Mouse (Mus musculus) liver, embryonic 11.5 days (tissue): ENCODE results near the gene Fbln2. TPM values are rescaled to one million over a fixed set of nuclear protein-coding genes. Genes with fewer than 3 reads are reported as not detected.
A peak's percentile ranks its signal among the peaks of the same experiment; 100 is the strongest.

Experiments used
- ATAC-seq: fragments of 200-750 bp; cut with Nextera tagmentation; replicated peaks from 2 replicates; pipeline ENCODE4 v1.8.0; 2017; ENCODE audit warnings: moderate number of reproducible peaks, mild to moderate bottlenecking, moderate TSS enrichment, moderate library complexity; ENCODE audit not compliant: low FRiP score
- DNase-seq: peaks from one replicate; pipeline ENCODE4 v3.0.0-alpha.2; 2017; ENCODE audit warnings: low spot score
- H3K27ac ChIP-seq: fragments of 300-500 bp; sonication (generic); 2 replicates; pipeline ENCODE4 v1.5.1; 2014; ENCODE audit warnings: mild to moderate bottlenecking, low read depth, low read length, control low read depth
- H3K27me3 ChIP-seq: fragments of 300-500 bp; sonication (generic); replicated peaks from 2 replicates; pipeline ENCODE4 v1.6.1; 2014; ENCODE audit warnings: low read length, mixed read lengths; ENCODE audit not compliant: control insufficient read depth, insufficient read depth
- H3K36me3 ChIP-seq: fragments of 300-500 bp; sonication (generic); 2 replicates; pipeline ENCODE4 v1.6.1; 2014; ENCODE audit warnings: mild to moderate bottlenecking, low read length, moderate library complexity, mixed read lengths; ENCODE audit not compliant: control insufficient read depth, insufficient read depth
- H3K4me1 ChIP-seq: fragments of 300-500 bp; sonication (generic); replicated peaks from 2 replicates; pipeline ENCODE4 v1.6.1; 2014; ENCODE audit warnings: low read length, mixed read lengths; ENCODE audit not compliant: control insufficient read depth, insufficient read depth
- H3K4me2 ChIP-seq: fragments of 300-500 bp; sonication (generic); 2 replicates; pipeline ENCODE4 v1.6.1; 2014; ENCODE audit warnings: mild to moderate bottlenecking, control low read depth, moderate library complexity
- H3K4me3 ChIP-seq: fragments of 300-500 bp; sonication (generic); 2 replicates; pipeline ENCODE4 v1.5.1; 2014; ENCODE audit warnings: low read depth, low read length, control low read depth
- H3K9ac ChIP-seq: fragments of 300-500 bp; sonication (generic); 2 replicates; pipeline ENCODE4 v1.6.1; 2014; ENCODE audit warnings: low read depth, low read length, control low read depth
- H3K9me3 ChIP-seq: fragments of 300-500 bp; sonication (generic); 2 replicates; pipeline ENCODE4 v1.6.1; 2016; ENCODE audit warnings: low read length, inconsistent platforms, mixed read lengths; ENCODE audit not compliant: control insufficient read depth
- WGBS: fragments of 180-500 bp; shearing (Covaris S2); extraction: QIAGEN DNeasy Blood & Tissue Kit; methylation state at CpG from one replicate; pipeline ENCODE4 v1.1.7; 2014; 5-methylcytosine and 5-hydroxymethylcytosine counted together
- polyA plus RNA-seq: library from polyadenylated mRNA; unstranded; fragments of >200 nt; fragmentation: Nextera tagmentation; extraction: Ambion mirVana; gene quantifications from 2 replicates; pipeline ENCODE4 v1.2.1, GENCODE M21; 2014

The Fbln2 gene
- polyA plus RNA-seq, 1 experiment from 2014 or later, result 33.3 TPM

DNA sequence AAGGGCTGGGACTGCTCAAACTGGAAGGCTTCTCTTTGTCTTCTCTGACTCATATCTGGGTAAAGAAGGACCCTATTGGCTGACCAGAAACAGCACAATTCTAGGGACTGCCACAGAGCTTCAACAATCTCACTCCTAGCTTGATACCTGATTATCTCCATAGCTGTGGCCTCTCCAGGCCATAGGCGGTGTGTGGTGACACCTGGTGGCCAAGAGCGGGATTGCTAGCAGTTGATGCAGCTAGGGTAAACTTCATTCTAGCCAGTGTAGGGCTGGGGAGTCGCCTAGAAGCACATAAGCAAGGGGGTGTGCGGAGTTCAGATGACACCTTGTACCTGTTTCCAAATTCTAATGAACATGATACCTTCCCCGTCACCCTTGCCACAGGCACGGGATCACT, 69.0 kb downstream of the Fbln2 start:
- ATAC-seq (peak; percentile 60), DNase-seq (peak; percentile 81)
- no peaks in the 10 kb centered on the region for H3K9me3 ChIP-seq
- no peak overlapping the region for H3K4me3 ChIP-seq
- H3K4me1 ChIP-seq, result no peaks in the 10 kb centered on the region
- no peaks in the 10 kb centered on the region for H3K36me3 ChIP-seq
- H3K9ac ChIP-seq, result no peak overlapping the region
- peaks cover 44% of the 10 kb centered on the region for H3K27me3 ChIP-seq
- H3K27ac ChIP-seq, result no peak overlapping the region
- no peak overlapping the region for H3K4me2 ChIP-seq
- WGBS, result 6% methylated on average over 6 of the region's 6 CpGs

GRCm38 (mm10) chr6:91281747-91282146, 69.5 kb downstream of the Fbln2 start:
- Histone ChIP-seq H3K27me3 (peaks cover 49% of the 10 kb centered on the region), H3K4me1 (no peaks in the 10 kb centered on the region), H3K4me2 (no peak overlapping the region), H3K9me3 (no peaks in the 10 kb centered on the region), H3K4me3 (no peak overlapping the region), H3K27ac (no peak overlapping the region), H3K36me3 (no peaks in the 10 kb centered on the region), H3K9ac (no peak overlapping the region)
- 57% methylated on average over 5 of the region's 5 CpGs for WGBS
- DNase-seq (no peak), ATAC-seq (no peak)

DNA sequence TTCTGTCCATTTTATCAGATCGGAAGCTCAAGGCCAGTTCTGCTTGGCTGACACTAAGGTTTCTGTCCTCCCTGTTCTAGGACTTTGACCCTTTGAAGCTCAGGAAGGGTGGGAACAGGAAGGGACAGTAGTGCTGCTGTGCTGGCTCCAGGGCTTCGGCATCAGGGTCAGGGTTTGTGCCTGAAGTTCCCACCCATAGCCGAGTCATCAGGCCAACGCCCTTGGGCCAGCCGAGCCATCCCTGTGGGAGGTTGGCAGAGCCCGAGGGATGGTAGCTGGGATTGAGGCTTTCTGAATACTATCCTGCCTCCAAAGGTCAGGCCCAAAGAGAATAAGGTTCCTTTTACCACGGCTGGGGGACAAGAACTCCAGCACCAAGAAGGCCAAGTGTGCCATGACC, 70.8 kb downstream of the Fbln2 start:
- Histone ChIP-seq H3K9ac (no peak overlapping the region), H3K27ac (no peak overlapping the region), H3K36me3 (no peaks in the 10 kb centered on the region), H3K27me3 (peaks cover 62% of the 10 kb centered on the region), H3K9me3 (no peaks in the 10 kb centered on the region), H3K4me3 (no peak overlapping the region), H3K4me1 (no peaks in the 10 kb centered on the region), H3K4me2 (no peak overlapping the region)
- 66% methylated on average over 7 of the region's 7 CpGs for WGBS
- DNase-seq, result no peak
- ATAC-seq, result no peak

DNA sequence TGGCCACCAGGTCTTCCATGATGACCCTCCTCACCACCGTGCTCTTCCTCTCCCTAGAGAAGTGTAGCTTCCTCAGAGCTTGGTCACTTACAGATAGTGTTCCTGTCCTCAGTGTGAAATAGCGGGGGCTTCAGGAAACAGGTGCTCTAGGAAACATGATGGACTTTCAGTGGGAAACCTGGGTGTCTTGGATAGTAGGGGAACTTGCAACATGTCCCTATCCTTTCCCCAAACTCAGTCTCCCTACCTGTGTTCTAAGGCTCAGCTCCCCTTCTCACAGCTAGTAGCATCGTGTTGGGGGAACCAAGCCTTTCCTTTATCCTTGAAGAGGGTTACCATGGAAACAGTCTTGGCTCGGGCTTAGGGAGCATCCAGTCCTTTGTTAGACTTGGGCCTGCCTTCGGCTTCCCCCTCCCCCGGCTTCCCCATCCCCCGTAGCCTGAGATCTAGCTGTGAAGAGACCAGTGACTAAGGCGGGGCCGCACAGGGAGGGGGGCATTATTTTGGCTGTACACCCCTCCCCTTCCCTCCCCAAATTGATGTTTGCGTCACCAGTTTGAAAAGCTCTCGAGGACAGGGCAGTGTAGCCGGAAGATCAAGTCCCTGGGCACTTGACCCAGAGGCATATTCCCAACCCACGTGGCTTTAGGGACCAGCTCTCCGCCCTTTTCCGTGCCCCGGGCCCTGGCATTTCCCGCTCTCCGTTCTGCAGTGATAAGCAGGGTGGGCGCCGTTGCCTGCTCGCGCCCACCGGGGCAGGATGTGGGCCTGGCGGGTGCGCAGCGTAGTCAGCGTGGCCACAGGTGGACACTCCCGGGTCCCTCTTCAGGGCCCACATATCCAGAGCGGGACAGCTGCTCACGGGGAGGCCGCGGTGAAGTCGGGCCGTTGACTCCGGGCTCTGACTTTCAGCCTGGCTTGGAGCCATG, 72.5 kb downstream of the Fbln2 start:
- DNase-seq, result no peak
- H3K27ac ChIP-seq, result no peak overlapping the region
- no peaks in the 10 kb centered on the region for H3K36me3 ChIP-seq
- no peak overlapping the region for H3K9ac ChIP-seq
- no peak for ATAC-seq
- H3K4me2 ChIP-seq, result peak overlapping the region; percentile 45
- no peaks in the 10 kb centered on the region for H3K9me3 ChIP-seq
- WGBS, result 12% methylated on average over 35 of the region's 35 CpGs
- peaks cover 72% of the 10 kb centered on the region for H3K27me3 ChIP-seq
- H3K4me3 ChIP-seq, result peak overlapping the region; percentile 20; the same call in 1 of the 2 replicates
- H3K4me1 ChIP-seq, result no peaks in the 10 kb centered on the region

GRCm38 (mm10) chr6:91285450-91285790, 73.2 kb downstream of the Fbln2 start:
- peak overlapping the region; percentile 45 for H3K4me2 ChIP-seq
- ATAC-seq (no peak; the same call in 1 of the 2 replicates), DNase-seq (peak; percentile 76)
- H3K27ac ChIP-seq, result no peak overlapping the region
- H3K27me3 ChIP-seq, result peaks cover 72% of the 10 kb centered on the region
- WGBS, result 1% methylated on average over 28 of the region's 28 CpGs
- H3K36me3 ChIP-seq, result no peaks in the 10 kb centered on the region
- H3K9ac ChIP-seq, result no peak overlapping the region
- H3K9me3 ChIP-seq, result no peaks in the 10 kb centered on the region
- H3K4me1 ChIP-seq, result no peaks in the 10 kb centered on the region
- peak overlapping the region; percentile 20; the same call in 1 of the 2 replicates for H3K4me3 ChIP-seq

GRCm38 (mm10) chr6:91285814-91286545, 73.7 kb downstream of the Fbln2 start:
- peak; percentile 39 for DNase-seq
- ATAC-seq, result no peak
- no peaks in the 10 kb centered on the region for H3K36me3 ChIP-seq
- H3K4me1 ChIP-seq, result no peaks in the 10 kb centered on the region
- H3K9me3 ChIP-seq, result no peaks in the 10 kb centered on the region
- H3K27me3 ChIP-seq, result peaks cover 72% of the 10 kb centered on the region
- H3K27ac ChIP-seq, result no peak overlapping the region
- no peak overlapping the region for H3K4me2 ChIP-seq
- WGBS, result 40% methylated on average over 30 of the region's 30 CpGs
- no peak overlapping the region for H3K4me3 ChIP-seq
- H3K9ac ChIP-seq, result no peak overlapping the region

GRCm38 (mm10) chr6:91286624-91287023, 74.4 kb downstream of the Fbln2 start:
- WGBS, result 5% methylated on average over 15 of the region's 15 CpGs
- Histone ChIP-seq H3K9me3 (no peaks in the 10 kb centered on the region), H3K36me3 (no peaks in the 10 kb centered on the region), H3K27ac (no peak overlapping the region), H3K4me3 (no peak overlapping the region), H3K27me3 (peaks cover 71% of the 10 kb centered on the region), H3K9ac (no peak overlapping the region), H3K4me2 (no peak overlapping the region), H3K4me1 (no peaks in the 10 kb centered on the region)
- ATAC-seq, result peak; percentile 28; the same call in 1 of the 2 replicates
- peak; percentile 72 for DNase-seq

DNA sequence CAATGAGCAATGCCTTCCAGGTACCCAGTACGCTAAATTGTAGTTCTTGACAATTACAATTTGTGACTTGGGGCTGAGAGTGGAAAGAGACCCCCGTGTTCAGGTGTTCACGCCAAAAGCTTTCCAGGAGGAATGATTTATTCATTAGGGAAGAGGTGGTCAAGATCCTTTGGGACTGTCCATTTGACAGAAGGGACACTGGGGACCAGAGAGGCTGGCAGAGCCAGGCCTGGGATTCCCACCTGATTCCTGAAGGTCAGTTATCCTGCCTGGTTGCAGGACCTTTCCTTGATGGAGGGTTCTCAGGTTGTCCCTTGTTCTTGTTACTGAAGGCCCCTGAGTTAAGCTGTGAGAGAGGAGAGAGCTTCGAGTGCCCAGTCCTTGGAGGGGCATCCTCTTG, 74.9 kb downstream of the Fbln2 start:
- H3K4me1 ChIP-seq, result no peaks in the 10 kb centered on the region
- WGBS, result 58% methylated on average over 4 of the region's 4 CpGs
- H3K27ac ChIP-seq, result no peak overlapping the region
- no peak for DNase-seq
- H3K9me3 ChIP-seq, result no peaks in the 10 kb centered on the region
- no peak for ATAC-seq
- peaks cover 69% of the 10 kb centered on the region for H3K27me3 ChIP-seq
- H3K4me3 ChIP-seq, result no peak overlapping the region
- H3K36me3 ChIP-seq, result no peaks in the 10 kb centered on the region
- no peak overlapping the region for H3K9ac ChIP-seq
- H3K4me2 ChIP-seq, result no peak overlapping the region
